Mouse (Mus musculus) E14TG2a.4 (cell line): Measurements from ENCODE around the gene Egfr.

Experiments
- H3K27me3 ChIP-seq: 2 replicates; pipeline ENCODE4 v1.6.1; 2014; ENCODE audit warnings: low read length, control low read depth; ENCODE audit not compliant: insufficient read depth
- H3K36me3 ChIP-seq: 2 replicates; pipeline ENCODE4 v1.6.1; 2014; ENCODE audit warnings: low read length, control low read depth; ENCODE audit not compliant: insufficient read depth
- H3K4me1 ChIP-seq: replicated peaks from 2 replicates; pipeline ENCODE4 v1.6.1; 2014; ENCODE audit warnings: low read depth, low read length, control low read depth
- H3K4me3 ChIP-seq: replicated peaks from 2 replicates; pipeline ENCODE4 v1.5.1; 2014; ENCODE audit warnings: mild to moderate bottlenecking, low read length
- H3K9me3 ChIP-seq: 2 replicates; pipeline ENCODE4 v1.6.1; 2014; ENCODE audit warnings: low read length, control low read depth
- CTCF ChIP-seq: conservative IDR thresholded peaks from 2 replicates; pipeline ENCODE4 v1.5.1; 2014; ENCODE audit warnings: low read length
- NANOG ChIP-seq: IDR thresholded peaks from 2 replicates; pipeline ENCODE4 v1.6.1; 2014; ENCODE audit warnings: borderline replicate concordance, low read length, mixed read lengths
- POU5F1 ChIP-seq: IDR thresholded peaks from 2 replicates; pipeline ENCODE4 v1.6.1; 2014; ENCODE audit warnings: low read length, borderline replicate concordance

Gene Egfr

GRCm38 (mm10) chr11:16751457-16751982, 483 bp upstream of the Egfr start:
- Histone ChIP-seq H3K9me3 (no peaks in the 10 kb centered on the region), H3K4me3 (peak overlapping the region; percentile 89), H3K36me3 (no peaks in the 10 kb centered on the region), H3K27me3 (peaks cover 46% of the 10 kb centered on the region), H3K4me1 (peaks cover 15% of the 10 kb centered on the region)
- TF ChIP-seq POU5F1: no peak
- no peak for TF ChIP-seq CTCF
- no peak for TF ChIP-seq NANOG

GRCm38 (mm10) chr11:16752349-16753153, 548 bp downstream of the Egfr start:
- H3K27me3 ChIP-seq: peaks cover 46% of the 10 kb centered on the region
- no peaks in the 10 kb centered on the region for H3K9me3 ChIP-seq
- peak overlapping the region; percentile 89 for H3K4me3 ChIP-seq
- no peaks in the 10 kb centered on the region for H3K36me3 ChIP-seq
- H3K4me1 ChIP-seq: peaks cover 15% of the 10 kb centered on the region
- TF ChIP-seq NANOG (no peak), CTCF (no peak), POU5F1 (no peak)

- H3K4me1 ChIP-seq: peaks cover 15% of the 10 kb centered on the region
- H3K36me3 ChIP-seq: no peaks in the 10 kb centered on the region
- H3K9me3 ChIP-seq: no peaks in the 10 kb centered on the region
- TF ChIP-seq POU5F1: no peak
- no peak for TF ChIP-seq CTCF
- TF ChIP-seq NANOG: no peak
- H3K27me3 ChIP-seq: peaks cover 46% of the 10 kb centered on the region
- H3K4me3 ChIP-seq: peak overlapping the region; percentile 89
Observed at GRCm38 (mm10) chr11:16753154-16754040, 1.4 kb downstream of the Egfr start.

- no peak overlapping the region for H3K4me3 ChIP-seq
- no peaks in the 10 kb centered on the region for H3K4me1 ChIP-seq
- no peaks in the 10 kb centered on the region for H3K9me3 ChIP-seq
- H3K36me3 ChIP-seq: no peaks in the 10 kb centered on the region
- peaks cover 3% of the 10 kb centered on the region for H3K27me3 ChIP-seq
- no peak for TF ChIP-seq CTCF
- TF ChIP-seq NANOG: no peak
- TF ChIP-seq POU5F1: no peak
Observed at GRCm38 (mm10) chr11:16759930-16760329, 7.9 kb downstream of the Egfr start.

- no peak overlapping the region for H3K4me3 ChIP-seq
- no peak for TF ChIP-seq CTCF
- no peak for TF ChIP-seq POU5F1
- TF ChIP-seq NANOG: no peak
- H3K4me1 ChIP-seq: no peaks in the 10 kb centered on the region
- no peaks in the 10 kb centered on the region for H3K36me3 ChIP-seq
- no peaks in the 10 kb centered on the region for H3K9me3 ChIP-seq
- no peaks in the 10 kb centered on the region for H3K27me3 ChIP-seq
Observed at GRCm38 (mm10) chr11:16761184-16761583, 9.2 kb downstream of the Egfr start.

- TF ChIP-seq POU5F1 (no peak), CTCF (no peak)
Observed at GRCm38 (mm10) chr11:16766038-16766815, 14.2 kb downstream of the Egfr start.

GRCm38 (mm10) chr11:16767984-16768383, 16.0 kb downstream of the Egfr start:
- Histone ChIP-seq H3K4me1 (no peaks in the 10 kb centered on the region), H3K36me3 (no peaks in the 10 kb centered on the region), H3K27me3 (no peaks in the 10 kb centered on the region), H3K4me3 (no peak overlapping the region), H3K9me3 (no peaks in the 10 kb centered on the region)
- TF ChIP-seq NANOG (no peak), CTCF (no peak), POU5F1 (no peak)

More at GRCm38 (mm10) chr11:16766038-16766815, 14.2 kb downstream of the Egfr start:
- no peaks in the 10 kb centered on the region for H3K27me3 ChIP-seq
- no peaks in the 10 kb centered on the region for H3K4me1 ChIP-seq
- H3K36me3 ChIP-seq: no peaks in the 10 kb centered on the region
- H3K4me3 ChIP-seq: no peak overlapping the region
- no peaks in the 10 kb centered on the region for H3K9me3 ChIP-seq
